Comparison of ENCODE assay signal across 41 mouse cellular contexts in genomic region chr7:113388470-113388869, GRCm38 (mm10). TPM values are rescaled to one million over a fixed set of nuclear protein-coding genes. Genes with fewer than 3 reads are reported as not detected.
"Had no signal": no experiment of that assay in that cellular context is flagged by ENCODE, and none has a peak within 500 bp of the region (broad histone marks: within the 10 kb centered on the region; RNA-seq: fewer than 3 reads in every experiment).

Pth (minus strand) TSS chr7:113388570.

- H3K4me3 ChIP-seq: heart, embryonic 10.5 days; heart, embryonic 12.5 days; heart, embryonic 13.5 days; heart, embryonic 15.5 days; hindbrain, embryonic 10.5 days; hindbrain, embryonic 12.5 days; hindbrain, embryonic 13.5 days; hindbrain, embryonic 15.5 days; intestine, embryonic 15.5 days; kidney, embryonic 15.5 days; layer of hippocampus, adult 2 months had no signal

- H3K4me2 ChIP-seq: heart, embryonic 11.5 days; heart, embryonic 12.5 days; heart, embryonic 13.5 days; heart, embryonic 15.5 days; hindbrain, embryonic 12.5 days; hindbrain, embryonic 13.5 days; hindbrain, embryonic 14.5 days; hindbrain, embryonic 15.5 days; intestine, embryonic 15.5 days; kidney, embryonic 15.5 days had no signal

- H3K4me1 ChIP-seq: heart, embryonic 10.5 days; heart, embryonic 13.5 days; heart, embryonic 15.5 days; hindbrain, embryonic 10.5 days; hindbrain, embryonic 12.5 days; hindbrain, embryonic 13.5 days; hindbrain, embryonic 15.5 days; intestine, embryonic 15.5 days; kidney, embryonic 15.5 days had no signal

- H3K36me3 ChIP-seq: heart, embryonic 10.5 days; heart, embryonic 12.5 days; heart, embryonic 13.5 days; heart, embryonic 15.5 days; hindbrain, embryonic 10.5 days; hindbrain, embryonic 12.5 days; hindbrain, embryonic 13.5 days; hindbrain, embryonic 15.5 days; intestine, embryonic 15.5 days; kidney, embryonic 15.5 days had no signal

- ATAC-seq: hindbrain, embryonic 16.5 days; hindbrain, postnatal 0 days; inflammation-experienced regulatory T-cells, adult 6 months; intestine, embryonic 15.5 days; intestine, embryonic 16.5 days; intestine, postnatal 0 days had no signal

- DNase-seq: heart, postnatal 10 days; heart, postnatal 14 days; heart, postnatal 36 days; heart, postnatal 4 days; kidney, adult 11 months; kidney, adult 18-20 months; kidney, adult 2 months; kidney, adult 8-10 months; kidney, adult 9 months; kidney, postnatal 10 days; kidney, postnatal 14 days; kidney, postnatal 25 days; kidney, postnatal 36 days; kidney, postnatal 4 days; layer of hippocampus, adult 9-11 months; layer of hippocampus, postnatal 36 days had no signal

- H3K27ac ChIP-seq: heart, embryonic 10.5 days; heart, embryonic 13.5 days; heart, embryonic 15.5 days; hindbrain, embryonic 10.5 days; hindbrain, embryonic 12.5 days; hindbrain, embryonic 13.5 days; hindbrain, embryonic 14.5 days; hindbrain, embryonic 15.5 days; hindbrain, postnatal 0 days; intestine, embryonic 15.5 days; kidney, embryonic 15.5 days; kidney, postnatal 0 days; layer of hippocampus, adult 2 months had no signal

- H3K9me3 ChIP-seq: heart, embryonic 10.5 days; heart, embryonic 12.5 days; heart, embryonic 13.5 days; heart, embryonic 15.5 days; hindbrain, embryonic 10.5 days; hindbrain, embryonic 12.5 days; hindbrain, embryonic 13.5 days; hindbrain, embryonic 15.5 days; intestine, embryonic 15.5 days; kidney, embryonic 15.5 days had no signal

- H3K9ac ChIP-seq: heart, embryonic 12.5 days; heart, embryonic 13.5 days; heart, embryonic 15.5 days; hindbrain, embryonic 12.5 days; hindbrain, embryonic 13.5 days; hindbrain, embryonic 14.5 days; hindbrain, embryonic 15.5 days; intestine, embryonic 15.5 days; kidney, embryonic 15.5 days had no signal

- H3K27me3 ChIP-seq: heart, embryonic 12.5 days; heart, embryonic 13.5 days; heart, embryonic 15.5 days; hindbrain, embryonic 12.5 days; hindbrain, embryonic 13.5 days; hindbrain, embryonic 15.5 days; intestine, embryonic 15.5 days; kidney, embryonic 15.5 days had no signal

RNA-seq across cellular contexts. Expression of gene Pth, which starts in this region (rescaled TPM):
- polyA plus RNA-seq: heart, embryonic 10.5 days; heart, embryonic 12.5 days; heart, embryonic 14.5 days; heart, postnatal 0 days; hindbrain, embryonic 10.5 days; hindbrain, embryonic 12.5 days; hindbrain, embryonic 13.5 days; hindbrain, embryonic 14.5 days; hindbrain, embryonic 15.5 days; hindbrain, embryonic 16.5 days; hindbrain, postnatal 0 days; inflammation-experienced regulatory T-cells, adult 6 months; intestine, embryonic 14.5 days; intestine, embryonic 15.5 days; intestine, embryonic 16.5 days; intestine, postnatal 0 days; kidney, adult 2 months; kidney, embryonic 14.5 days; kidney, embryonic 15.5 days; kidney, embryonic 16.5 days; kidney, postnatal 0 days; large intestine, adult 2 months had no signal
